Mouse (Mus musculus): Measurements from ENCODE around the gene Esf1. TPM values are rescaled to one million over a fixed set of nuclear protein-coding genes. Genes with fewer than 3 reads are reported as not detected.
"Not testable (repeated sequence)": the region's sequence is repeated elsewhere in the genome, so short reads cannot be mapped to it uniquely, and the experiment has no call there.

Esf1 gene
- total RNA-seq (2021) = 10 to 100 TPM; 18.9 to 21.3 TPM
- long read RNA-seq, experiment 1, transcript Esf1-201 (14 exons, 3,396 nt) = major isoform, 10 of 16 reads
- long read RNA-seq, experiment 1, partial matches to known transcripts = 4 of 16 reads
- long read RNA-seq, experiment 1, other reads (novel, unspliced or antisense) = 2 of 16 reads
- long read RNA-seq, experiment 2, transcript Esf1-201 (14 exons, 3,396 nt) = major isoform, 14 of 25 reads
- long read RNA-seq, experiment 2, partial matches to known transcripts = 10 of 25 reads
- long read RNA-seq, experiment 2, other reads (novel, unspliced or antisense) = 1 of 25 reads

DNA sequence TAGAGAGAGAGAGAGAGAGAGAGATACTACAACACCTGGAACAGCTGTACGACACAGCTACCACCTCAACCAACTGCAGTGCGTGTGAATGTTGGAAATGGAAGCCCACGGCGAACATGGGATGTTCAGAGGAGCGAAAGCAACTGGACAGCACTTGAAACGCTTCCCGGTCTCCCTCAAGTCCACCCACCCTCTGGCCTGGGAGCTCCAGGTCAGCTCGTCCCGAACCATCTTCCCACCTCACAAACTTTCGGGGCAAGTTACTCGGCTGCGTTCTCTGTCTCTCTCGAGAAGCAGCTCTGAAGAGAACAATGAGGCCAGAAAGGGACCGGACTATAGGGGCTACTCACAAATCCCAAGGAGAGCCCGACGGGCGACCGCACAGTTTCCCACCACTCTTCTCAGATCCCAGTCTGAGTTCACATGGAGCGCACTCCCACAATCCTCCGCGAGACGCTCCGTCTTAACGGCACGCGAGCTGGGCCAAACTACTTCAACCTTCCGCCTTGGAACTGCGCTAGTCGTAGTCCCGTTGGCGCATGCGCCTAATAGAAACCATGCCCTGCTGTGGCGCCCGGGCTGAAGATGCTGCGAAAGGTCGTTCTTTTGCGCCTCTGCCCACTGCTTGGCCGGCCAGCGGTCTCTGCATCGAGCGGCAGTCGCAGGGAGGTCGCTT, at the start of gene Esf1, which contains the start of gene Ndufaf5:
TSS of gene Esf1 (minus strand) at position 438 of the 676 bp plus-strand sequence.
TSS of gene Ndufaf5 (plus strand) at position 523 of the 676 bp plus-strand sequence.
- peak; percentile 97 to 99 for DNase-seq (ENCODE audit: low spot score in 2 of 2)

DNA sequence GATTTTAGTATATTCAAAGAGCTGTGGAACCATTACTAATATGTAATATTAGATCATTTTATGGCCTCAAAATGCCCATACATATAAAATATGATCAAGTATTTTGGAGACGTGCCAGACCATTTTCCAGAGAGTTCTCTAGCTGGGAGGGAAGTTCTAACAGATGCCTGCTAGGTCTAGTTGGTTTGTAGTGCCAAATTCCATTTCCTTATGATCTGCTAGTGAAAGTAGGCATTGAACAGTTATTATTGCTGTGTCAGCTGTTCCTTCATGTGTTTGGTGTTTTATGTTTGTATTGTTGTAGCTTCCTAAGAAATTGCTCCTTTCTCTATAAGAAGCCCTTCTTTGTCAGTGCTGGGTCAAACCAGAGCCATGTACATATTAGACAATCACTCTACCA, 45.6 kb upstream of the Esf1 start:
- DNase-seq (ENCODE audit: low spot score in 2 of 2) = peak in 1 of 2 experiments; percentile 20

- DNase-seq (ENCODE audit: low spot score in 2 of 2) = no peak
Observed at GRCm38 (mm10) chr2:140215415-140215814, 45.1 kb upstream of the Esf1 start.

DNA sequence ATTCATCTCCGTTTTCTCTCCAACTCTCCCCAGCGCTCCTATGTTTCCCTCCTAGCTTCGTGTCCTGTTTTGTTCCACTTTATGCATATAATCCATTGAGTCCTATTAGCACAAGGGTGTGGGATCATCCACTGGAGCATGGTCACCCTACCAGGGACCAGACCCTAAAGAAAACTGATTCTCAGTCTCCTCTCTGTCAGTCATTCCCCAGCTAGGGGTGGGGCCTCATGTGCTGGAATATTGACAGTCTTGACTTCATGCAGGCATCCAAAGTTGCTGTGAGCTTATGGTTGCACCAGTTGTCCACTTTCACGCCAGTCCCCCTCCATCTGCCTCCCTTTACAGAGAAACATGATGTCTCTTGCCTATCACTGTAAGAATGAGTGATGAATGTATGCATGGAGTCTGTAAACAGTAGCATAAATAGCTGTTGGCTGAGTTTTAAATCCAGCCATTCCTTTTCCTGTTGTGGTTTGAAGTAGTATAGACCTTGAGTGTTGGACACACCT, 44.2 kb upstream of the Esf1 start:
- peak in 1 of 2 experiments; percentile 34 for DNase-seq (ENCODE audit: low spot score in 2 of 2)

- DNase-seq (ENCODE audit: low spot score in 2 of 2) = no peak
Observed at GRCm38 (mm10) chr2:140203756-140204155, 33.4 kb upstream of the Esf1 start.

- DNase-seq (ENCODE audit: low spot score in 2 of 2) = no peak
Observed at GRCm38 (mm10) chr2:140202573-140202972, 32.2 kb upstream of the Esf1 start.

GRCm38 (mm10) chr2:140200713-140201112, 30.3 kb upstream of the Esf1 start:
- no peak for DNase-seq (ENCODE audit: low spot score in 2 of 2)

DNA sequence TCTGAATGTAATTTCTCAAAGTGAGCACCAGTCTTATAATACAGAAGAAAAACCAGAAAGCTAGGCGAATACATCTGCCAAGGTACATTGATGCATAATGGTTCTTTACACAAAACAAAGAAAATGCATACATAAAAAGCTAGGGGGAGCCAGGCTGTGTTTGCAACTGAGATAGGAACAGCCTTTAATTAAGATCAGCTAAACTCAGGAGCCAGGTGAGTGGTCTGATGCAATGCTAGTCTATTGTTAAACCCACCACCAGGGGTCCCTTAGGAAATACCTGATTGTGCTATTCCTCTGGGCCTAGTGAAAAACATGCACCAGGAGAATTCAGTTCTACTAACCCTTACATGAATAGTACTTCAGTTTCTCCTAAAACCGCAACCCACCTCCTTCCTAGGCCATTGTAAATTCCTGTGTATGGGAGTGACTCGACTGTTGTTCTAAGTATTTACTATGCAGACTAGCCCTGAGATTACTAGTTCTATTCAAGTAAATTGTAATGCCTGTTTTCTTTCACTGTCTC, 15.4 kb upstream of the Esf1 start:
- DNase-seq (ENCODE audit: low spot score in 2 of 2) = not testable (repeated sequence)

DNA sequence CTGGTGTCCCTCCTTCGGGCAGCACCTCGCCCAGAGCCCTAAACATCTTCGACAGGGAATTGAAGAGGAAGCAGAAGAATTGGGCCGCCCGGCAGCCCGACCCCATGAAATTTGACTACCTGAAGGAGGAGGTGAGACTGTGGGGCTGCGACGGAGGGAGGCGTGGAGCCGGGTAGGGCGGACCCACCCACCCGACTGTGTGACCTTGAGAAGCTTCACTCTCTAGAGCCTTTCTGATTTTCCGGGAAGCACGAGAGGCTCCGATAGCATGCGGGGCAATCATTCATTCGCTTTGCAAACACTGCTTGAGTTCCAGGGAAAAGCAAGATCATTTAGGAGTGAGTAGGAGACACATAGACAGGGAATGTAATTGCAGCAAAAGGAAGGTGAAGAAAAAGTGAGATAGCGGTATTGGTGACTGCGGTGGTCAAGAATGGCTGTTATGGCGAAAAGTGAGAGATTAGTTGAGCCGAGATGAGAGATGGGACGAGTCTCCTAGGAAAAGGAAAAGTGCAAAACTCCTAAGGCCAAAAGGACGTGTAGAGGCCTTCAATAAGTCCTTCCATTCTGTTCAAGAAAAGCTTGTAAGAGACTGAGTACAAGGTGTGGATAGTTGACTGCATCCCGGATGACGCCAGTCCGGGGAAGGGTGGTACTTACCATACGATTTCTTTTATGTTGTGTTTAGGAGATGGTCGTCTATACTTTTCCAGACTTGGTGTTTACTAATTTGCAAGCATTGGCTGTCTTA, 614 bp upstream of the Esf1 start:
- peak in 1 of 2 experiments; percentile 6 for DNase-seq (ENCODE audit: low spot score in 2 of 2)

DNA sequence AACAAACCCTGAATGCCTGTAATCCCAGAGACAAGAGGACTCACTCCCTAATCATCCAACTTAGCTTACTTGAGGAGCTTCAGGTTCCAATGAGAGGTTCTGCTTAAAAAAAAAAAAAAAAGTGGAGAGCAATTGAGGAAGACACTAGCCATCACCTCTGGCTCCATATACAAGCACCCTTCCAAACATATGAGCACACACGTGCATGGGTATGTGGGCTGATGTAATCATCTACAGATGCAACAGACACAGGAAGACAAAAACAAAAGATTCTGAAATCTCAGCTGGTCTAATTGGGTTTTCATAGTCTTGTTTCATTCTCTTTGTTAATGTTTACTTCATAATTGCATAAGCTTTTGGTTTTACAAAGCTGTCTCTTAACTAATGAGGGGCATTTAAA, 1.3 kb downstream of the Esf1 start:
- no peak for DNase-seq (ENCODE audit: low spot score in 2 of 2)

DNA sequence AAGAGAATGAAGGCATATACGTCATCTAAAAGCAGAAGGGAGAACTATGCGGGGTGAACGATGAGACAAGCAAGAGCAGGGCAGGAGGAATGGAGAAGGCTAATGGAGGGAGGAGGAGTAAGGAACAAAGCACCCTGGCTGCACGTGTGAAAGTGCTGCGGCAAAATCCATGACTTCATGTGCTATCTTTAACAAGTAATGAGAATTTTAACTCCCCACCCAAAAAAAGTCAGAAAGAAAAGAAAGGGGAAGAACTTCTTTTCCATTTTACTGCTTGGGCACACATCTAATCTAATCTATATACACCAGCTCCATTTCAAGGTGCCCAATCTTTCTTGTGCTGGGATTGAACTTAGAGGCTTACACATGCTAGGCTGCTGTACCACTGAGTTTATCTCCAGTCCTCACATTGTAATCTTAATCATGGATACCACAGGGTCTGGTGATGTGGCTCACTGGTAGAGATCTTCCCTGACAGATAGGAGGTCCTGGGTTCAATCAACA, 7.0 kb downstream of the Esf1 start:
- no peak for DNase-seq (ENCODE audit: low spot score in 2 of 2)

- peak in 1 of 2 experiments; percentile 39 for DNase-seq (ENCODE audit: low spot score in 2 of 2)
Observed at GRCm38 (mm10) chr2:140159186-140159730, 11.1 kb downstream of the Esf1 start.

DNA sequence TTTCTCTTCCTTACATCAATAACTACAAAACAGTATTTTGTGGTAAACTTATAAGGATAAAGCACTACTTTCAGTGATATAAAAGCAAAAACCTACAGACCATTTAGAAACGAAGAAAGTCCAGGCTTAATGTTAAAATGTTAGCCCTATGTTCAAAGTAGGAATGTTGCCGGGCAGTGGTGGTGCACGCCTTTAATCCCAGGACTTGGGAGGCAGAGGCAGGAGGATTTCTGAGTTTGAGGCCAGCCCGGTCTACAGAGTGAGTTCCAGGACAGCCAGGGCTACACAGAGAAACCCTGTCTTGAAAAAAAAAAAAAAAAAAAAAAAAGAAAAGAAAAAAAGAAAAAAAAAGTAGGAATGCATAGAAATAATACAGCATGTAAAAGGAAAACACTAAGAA, 18.6 kb downstream of the Esf1 start, which contains the start of gene Gm17374:
TSS of gene Gm17374 (plus strand) at position 301 of the 400 bp plus-strand sequence.
- DNase-seq (ENCODE audit: low spot score in 2 of 2) = not testable (repeated sequence)

DNA sequence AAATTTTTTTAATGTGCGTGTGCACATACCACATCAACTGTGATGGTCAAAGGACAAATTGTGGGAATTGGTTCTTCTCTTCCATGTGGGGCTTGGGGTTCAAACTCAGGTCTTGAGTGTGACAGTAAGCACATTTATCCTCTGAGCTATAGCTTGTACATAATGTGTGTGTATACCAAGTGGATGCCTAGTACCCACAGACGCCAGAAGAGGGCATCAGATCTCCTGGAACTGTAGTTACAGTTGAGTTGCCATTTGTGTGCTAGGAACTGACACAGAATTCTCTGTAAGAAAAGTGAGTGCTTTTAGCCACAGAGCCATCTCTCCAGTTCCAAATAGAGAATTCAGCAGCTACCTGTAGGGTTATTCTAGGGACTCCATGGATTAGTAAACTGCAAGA, 44.8 kb downstream of the Esf1 start:
- no peak for DNase-seq (ENCODE audit: low spot score in 2 of 2)

GRCm38 (mm10) chr2:140113851-140114250, 56.5 kb downstream of the Esf1 start:
- DNase-seq (ENCODE audit: low spot score in 2 of 2) = peak; percentile 47 to 85

GRCm38 (mm10) chr2:140108945-140109344, 61.4 kb downstream of the Esf1 start:
- DNase-seq (ENCODE audit: low spot score in 2 of 2) = no peak

DNA sequence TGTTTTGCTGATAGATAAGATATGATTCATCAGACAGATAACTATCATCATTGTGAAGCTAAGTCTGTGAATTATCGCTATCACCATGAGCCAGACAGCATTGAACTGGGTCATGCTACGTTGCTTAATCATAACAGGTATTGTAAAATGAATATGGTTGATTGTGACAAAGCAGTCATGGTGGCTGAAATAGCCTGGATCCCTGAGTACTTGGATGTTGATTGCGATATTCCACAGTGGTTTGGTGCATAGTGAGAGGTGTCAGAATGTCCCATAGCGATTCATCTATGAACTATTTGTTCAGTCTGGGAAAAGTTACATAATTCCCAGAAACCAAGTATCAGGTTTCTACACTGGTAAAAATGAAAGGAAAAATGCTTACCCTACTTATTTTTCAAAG, 62.7 kb downstream of the Esf1 start:
- no peak for DNase-seq (ENCODE audit: low spot score in 2 of 2)

DNA sequence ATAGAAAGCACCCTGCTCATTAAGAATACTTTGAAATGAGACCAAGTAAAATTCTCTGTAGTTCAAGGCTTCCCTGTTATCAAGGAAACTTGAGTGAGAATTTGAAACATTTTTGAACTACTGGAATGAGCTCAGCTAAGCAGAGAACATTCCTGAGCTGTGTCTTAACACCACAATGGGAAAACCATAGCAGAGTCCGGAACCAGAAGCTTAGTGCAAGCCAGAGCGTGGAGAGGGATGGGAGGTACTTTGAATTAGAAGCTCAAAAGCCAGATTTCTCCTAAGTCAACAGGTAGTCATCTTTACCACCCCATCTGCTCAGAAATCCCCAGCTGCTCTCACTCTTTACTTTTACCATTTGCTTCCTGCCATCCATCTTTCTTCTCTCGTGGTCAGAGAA, 65.4 kb downstream of the Esf1 start:
- no peak for DNase-seq (ENCODE audit: low spot score in 2 of 2)

DNA sequence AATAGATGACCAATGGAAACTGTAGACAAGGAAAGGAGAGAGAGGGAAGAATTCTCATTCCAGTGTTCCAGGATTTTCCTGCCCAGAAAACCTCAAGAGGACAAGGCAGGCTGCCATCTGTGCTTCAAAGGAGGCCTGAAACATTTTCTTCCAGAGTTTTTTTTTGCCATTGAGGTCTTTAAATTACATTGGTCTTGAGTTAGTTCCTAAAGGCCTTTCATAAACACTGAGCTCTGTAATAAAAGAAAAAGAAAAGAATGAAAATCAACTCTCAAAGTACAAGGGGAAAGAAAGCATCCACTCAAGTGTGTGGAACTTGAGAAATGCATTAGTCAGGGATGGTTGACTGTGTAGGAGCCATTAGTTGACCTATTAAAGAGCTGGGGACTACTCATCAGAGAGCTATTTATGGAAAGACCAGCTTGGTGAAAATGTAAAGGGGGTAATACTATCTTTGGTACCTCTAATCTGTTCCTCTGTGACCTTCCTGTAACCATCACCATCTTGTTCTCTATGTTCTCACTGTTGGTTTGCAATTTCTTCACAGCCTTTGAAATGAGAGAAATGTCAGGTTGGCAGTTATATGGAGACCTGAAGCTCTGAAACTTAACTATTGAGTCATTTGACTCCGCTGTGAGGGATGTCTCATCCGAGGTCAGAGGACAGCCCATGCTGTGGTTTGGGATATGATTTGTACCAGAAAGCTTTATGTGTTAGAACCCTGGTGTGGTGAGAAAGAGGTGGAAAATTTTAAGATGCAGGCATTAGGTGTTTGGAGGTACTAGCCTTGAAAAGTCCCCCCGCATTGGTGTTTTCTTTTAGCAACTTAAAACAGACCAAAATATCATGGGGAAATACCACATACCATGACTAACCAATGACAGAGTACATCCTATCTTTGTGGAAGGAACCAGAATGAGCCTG, 69.6 kb downstream of the Esf1 start:
- DNase-seq (ENCODE audit: low spot score in 2 of 2) = no peak

DNA sequence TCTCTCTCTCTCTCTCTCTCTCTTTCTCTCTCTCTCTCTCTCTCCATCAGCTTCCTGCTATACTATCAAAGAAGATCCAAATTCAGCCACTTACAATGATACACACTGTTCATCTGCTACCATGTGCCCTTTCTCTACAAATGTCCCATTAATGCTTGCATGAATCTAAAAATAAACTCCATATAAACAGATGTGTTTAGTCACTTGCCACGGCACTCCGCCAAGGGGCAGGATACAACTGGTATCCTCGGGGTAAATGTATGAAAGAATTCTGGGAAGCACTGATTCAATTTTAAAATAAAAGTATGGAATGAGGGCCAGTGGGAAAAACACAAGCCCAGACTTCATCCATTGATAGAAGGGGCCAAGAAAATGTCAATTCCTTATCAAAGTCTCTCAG, 70.4 kb downstream of the Esf1 start:
- no peak for DNase-seq (ENCODE audit: low spot score in 2 of 2)
